Mouse (Mus musculus): Measurements from ENCODE around the gene Rab11fip3. TPM values are rescaled to one million over a fixed set of nuclear protein-coding genes. Genes with fewer than 3 reads are reported as not detected.

Rab11fip3 gene
- polyA plus RNA-seq, 1 experiment from 2014 or later: 4.7 TPM

Other genes starting within 250 kb of the Rab11fip3 start
- gene Wdr24, start 245.9 kb downstream of the Rab11fip3 start, polyA plus RNA-seq (2015; fragmentation: Nextera tagmentation; extraction: Ambion mirVana): 25.8 and 27.3 TPM in 2 replicates
- gene Jmjd8, start 240.7 kb downstream of the Rab11fip3 start, polyA plus RNA-seq (2015; fragmentation: Nextera tagmentation; extraction: Ambion mirVana): 28.8 and 32.2 TPM in 2 replicates
- gene Stub1, start 236.2 kb downstream of the Rab11fip3 start, polyA plus RNA-seq (2015; fragmentation: Nextera tagmentation; extraction: Ambion mirVana): 181 and 191 TPM in 2 replicates
- gene Rhbdl1, start 232.3 kb downstream of the Rab11fip3 start, polyA plus RNA-seq (2015; fragmentation: Nextera tagmentation; extraction: Ambion mirVana): 0.38 and 0.45 TPM in 2 replicates
- 1.2 and 1.5 TPM in 2 replicates for gene Gm20683, start 227.8 kb downstream of the Rab11fip3 start, polyA plus RNA-seq (2015; fragmentation: Nextera tagmentation; extraction: Ambion mirVana)
- 19.7 and 22.6 TPM in 2 replicates for gene Rhot2, start 224.7 kb downstream of the Rab11fip3 start, polyA plus RNA-seq (2015; fragmentation: Nextera tagmentation; extraction: Ambion mirVana)
- 9.8 and 10.1 TPM in 2 replicates for gene Wdr90, start 208.1 kb downstream of the Rab11fip3 start, polyA plus RNA-seq (2015; fragmentation: Nextera tagmentation; extraction: Ambion mirVana)
- gene Mcrip2, start 200.8 kb downstream of the Rab11fip3 start, polyA plus RNA-seq (2015; fragmentation: Nextera tagmentation; extraction: Ambion mirVana): 24.1 and 24.5 TPM in 2 replicates
- 43.5 and 47.0 TPM in 2 replicates for gene Mettl26, start 194.5 kb downstream of the Rab11fip3 start, polyA plus RNA-seq (2015; fragmentation: Nextera tagmentation; extraction: Ambion mirVana)
- gene Wfikkn1, start 188.7 kb downstream of the Rab11fip3 start, polyA plus RNA-seq (2015; fragmentation: Nextera tagmentation; extraction: Ambion mirVana): 0.46 and 0.51 TPM in 2 replicates
- gene Rab40c, start 149.8 kb downstream of the Rab11fip3 start, polyA plus RNA-seq (2015; fragmentation: Nextera tagmentation; extraction: Ambion mirVana): 14.9 and 20.0 TPM in 2 replicates
- gene Pigq, start 124.6 kb downstream of the Rab11fip3 start, polyA plus RNA-seq (2015; fragmentation: Nextera tagmentation; extraction: Ambion mirVana): 28.8 and 34.6 TPM in 2 replicates
- 0.36 and 0.46 TPM in 2 replicates for gene Nhlrc4, start 124.6 kb downstream of the Rab11fip3 start, polyA plus RNA-seq (2015; fragmentation: Nextera tagmentation; extraction: Ambion mirVana)
- not detected in 2 replicates for gene A930017K11Rik, start 117.0 kb downstream of the Rab11fip3 start, polyA plus RNA-seq (2015; fragmentation: Nextera tagmentation; extraction: Ambion mirVana)
- gene Capn15, start 83.8 kb downstream of the Rab11fip3 start, polyA plus RNA-seq (2015; fragmentation: Nextera tagmentation; extraction: Ambion mirVana): 15.3 and 17.0 TPM in 2 replicates
- 11.4 and 13.1 TPM in 2 replicates for gene Decr2, start 20.8 kb upstream of the Rab11fip3 start, polyA plus RNA-seq (2015; fragmentation: Nextera tagmentation; extraction: Ambion mirVana)
- gene Nme4, start 26.0 kb upstream of the Rab11fip3 start, polyA plus RNA-seq (2015; fragmentation: Nextera tagmentation; extraction: Ambion mirVana): 41.9 and 46.1 TPM in 2 replicates
- gene Tmem8, start 43.7 kb upstream of the Rab11fip3 start, polyA plus RNA-seq (2015; fragmentation: Nextera tagmentation; extraction: Ambion mirVana): 2.2 and 2.4 TPM in 2 replicates
- 158 and 161 TPM in 2 replicates for gene Mrpl28, start 53.9 kb upstream of the Rab11fip3 start, polyA plus RNA-seq (2015; fragmentation: Nextera tagmentation; extraction: Ambion mirVana)
- gene Axin1, start 69.1 kb upstream of the Rab11fip3 start, polyA plus RNA-seq (2015; fragmentation: Nextera tagmentation; extraction: Ambion mirVana): 14.4 and 22.8 TPM in 2 replicates
- gene Pdia2, start 129.5 kb upstream of the Rab11fip3 start, polyA plus RNA-seq (2015; fragmentation: Nextera tagmentation; extraction: Ambion mirVana): not detected in 2 replicates
- gene Rgs11, start 133.4 kb upstream of the Rab11fip3 start, polyA plus RNA-seq (2015; fragmentation: Nextera tagmentation; extraction: Ambion mirVana): 0.14 and 0.27 TPM in 2 replicates
- 0.92 and 1.4 TPM in 2 replicates for gene Arhgdig, start 138.2 kb upstream of the Rab11fip3 start, polyA plus RNA-seq (2015; fragmentation: Nextera tagmentation; extraction: Ambion mirVana)
- gene Fam234a, start 174.7 kb upstream of the Rab11fip3 start, polyA plus RNA-seq (2015; fragmentation: Nextera tagmentation; extraction: Ambion mirVana): 9.0 and 9.3 TPM in 2 replicates
- 84.9 and 86.3 TPM in 2 replicates for gene Luc7l, start 183.3 kb upstream of the Rab11fip3 start, polyA plus RNA-seq (2015; fragmentation: Nextera tagmentation; extraction: Ambion mirVana)

All from thymus, postnatal 0 days (tissue).